Mouse (Mus musculus) midbrain, postnatal 0 days (tissue): ENCODE measurements around the gene Lgalsl. TPM values are rescaled to one million over a fixed set of nuclear protein-coding genes. Genes with fewer than 3 reads are reported as not detected.

Experiments
- ATAC-seq: fragments of 200-750 bp; cut with Nextera tagmentation; 2 replicates; pipeline ENCODE4 v1.8.0; 2017; ENCODE audit warnings: moderate number of reproducible peaks, mild to moderate bottlenecking, moderate TSS enrichment, moderate library complexity; ENCODE audit not compliant: low FRiP score
- DNase-seq: peaks from one replicate; pipeline ENCODE4 v3.0.0-alpha.2; 2015; ENCODE audit warnings: low spot score
- H3K27ac ChIP-seq: fragments of 300-500 bp; sonication (generic); 2 replicates; pipeline ENCODE4 v1.5.1; 2014; ENCODE audit warnings: low read depth, mild to moderate bottlenecking, low read length, mixed read lengths
- H3K27me3 ChIP-seq: fragments of 300-500 bp; sonication (generic); 2 replicates; pipeline ENCODE4 v1.6.1; 2014; ENCODE audit warnings: low read length, control low read depth, mixed read lengths; ENCODE audit not compliant: insufficient read depth
- H3K36me3 ChIP-seq: fragments of 300-500 bp; sonication (generic); 2 replicates; pipeline ENCODE4 v1.6.1; 2014; ENCODE audit warnings: low read length, control low read depth, mixed read lengths; ENCODE audit not compliant: insufficient read depth
- H3K4me1 ChIP-seq: fragments of 300-500 bp; sonication (generic); 2 replicates; pipeline ENCODE4 v1.6.1; 2014; ENCODE audit warnings: mild to moderate bottlenecking, control low read depth, antibody characterized with exemption, low read length, mixed read lengths; ENCODE audit not compliant: insufficient read depth
- H3K4me2 ChIP-seq: fragments of 300-500 bp; sonication (generic); 2 replicates; pipeline ENCODE4 v1.6.1; 2014; ENCODE audit warnings: low read depth, mild to moderate bottlenecking, low read length, mixed read lengths; ENCODE audit not compliant: poor library complexity, severe bottlenecking
- H3K4me3 ChIP-seq: fragments of 300-500 bp; sonication (generic); 2 replicates; pipeline ENCODE4 v1.5.1; 2014; ENCODE audit warnings: low read depth, mild to moderate bottlenecking, low read length, moderate library complexity
- H3K9ac ChIP-seq: fragments of 300-500 bp; sonication (generic); replicated peaks from 2 replicates; pipeline ENCODE4 v1.6.1; 2014; ENCODE audit warnings: mild to moderate bottlenecking, low read length, moderate library complexity, mixed read lengths; ENCODE audit not compliant: poor library complexity, severe bottlenecking
- H3K9me3 ChIP-seq: fragments of 300-500 bp; sonication (generic); 2 replicates; pipeline ENCODE4 v1.6.1; 2016; ENCODE audit warnings: low read length, control low read depth
- CTCF ChIP-seq: IDR thresholded peaks from 2 replicates; pipeline ENCODE4 v1.5.1; 2016; ENCODE audit warnings: antibody characterized with exemption, mild to moderate bottlenecking
- WGBS: fragments of 180-500 bp; shearing (Covaris S2); extraction: QIAGEN DNeasy Blood & Tissue Kit; methylation state at CpG from one replicate; pipeline ENCODE4 v1.1.7; 2014; 5-methylcytosine and 5-hydroxymethylcytosine counted together
- polyA plus RNA-seq: library from polyadenylated mRNA; unstranded; fragments of >200 nt; fragmentation: Nextera tagmentation; extraction: Ambion mirVana; gene quantifications from 2 replicates; pipeline ENCODE4 v1.2.1, GENCODE M21; 2015
- total RNA-seq: library from RNA; depleted of rRNA; stranded (reverse); fragments of >200 nt; gene quantifications from 2 replicates; pipeline ENCODE4 v1.2.3, GENCODE M21; 2014

The Lgalsl gene
- total and polyA plus RNA-seq, 2 experiments from 2014 or later = 83.1 to 94.5 TPM

GRCm38 (mm10) chr11:20792667-20793066 lies 38.2 kb downstream of the Lgalsl start:
- no peak for DNase-seq
- Histone ChIP-seq H3K4me3 (no peak overlapping the region), H3K9ac (no peak overlapping the region), H3K9me3 (no peaks in the 10 kb centered on the region), H3K36me3 (no peaks in the 10 kb centered on the region), H3K27ac (no peak overlapping the region), H3K4me2 (no peak overlapping the region), H3K4me1 (no peaks in the 10 kb centered on the region), H3K27me3 (no peaks in the 10 kb centered on the region)
- 87% methylated on average over 3 of the region's 3 CpGs for WGBS
- ATAC-seq = no peak
- no peak for TF ChIP-seq CTCF

- 65% methylated on average over 2 of the region's 2 CpGs for WGBS
- no peak for ATAC-seq
- no peak overlapping the region for H3K27ac ChIP-seq
Measured at GRCm38 (mm10) chr11:20791334-20791733, 39.5 kb downstream of the Lgalsl start.

GRCm38 (mm10) chr11:20789015-20789414 lies 41.8 kb downstream of the Lgalsl start:
- Histone ChIP-seq H3K4me2 (no peak overlapping the region), H3K4me1 (no peaks in the 10 kb centered on the region), H3K27me3 (no peaks in the 10 kb centered on the region), H3K9ac (no peak overlapping the region), H3K4me3 (no peak overlapping the region), H3K27ac (no peak overlapping the region), H3K36me3 (no peaks in the 10 kb centered on the region), H3K9me3 (no peaks in the 10 kb centered on the region)
- 35% methylated on average over 1 of the region's 1 CpGs for WGBS
- DNase-seq (no peak), ATAC-seq (no peak)
- TF ChIP-seq CTCF = no peak

More at GRCm38 (mm10) chr11:20791334-20791733, 39.5 kb downstream of the Lgalsl start:
- no peaks in the 10 kb centered on the region for H3K36me3 ChIP-seq
- DNase-seq = no peak
- H3K9ac ChIP-seq = no peak overlapping the region
- TF ChIP-seq CTCF = no peak
- no peaks in the 10 kb centered on the region for H3K27me3 ChIP-seq
- no peak overlapping the region for H3K4me2 ChIP-seq
- no peaks in the 10 kb centered on the region for H3K4me1 ChIP-seq
- no peaks in the 10 kb centered on the region for H3K9me3 ChIP-seq
- H3K4me3 ChIP-seq = no peak overlapping the region

- Histone ChIP-seq H3K27ac (no peak overlapping the region), H3K4me2 (no peak overlapping the region), H3K9me3 (no peaks in the 10 kb centered on the region), H3K27me3 (no peaks in the 10 kb centered on the region), H3K36me3 (no peaks in the 10 kb centered on the region), H3K4me3 (no peak overlapping the region), H3K4me1 (no peaks in the 10 kb centered on the region), H3K9ac (no peak overlapping the region)
- DNase-seq = no peak
- 89% methylated on average over 3 of the region's 3 CpGs for whole genome bisulfite sequencing
- no peak for TF ChIP-seq CTCF
- no peak for ATAC-seq
Measured at GRCm38 (mm10) chr11:20788070-20788469, 42.8 kb downstream of the Lgalsl start.

- Histone ChIP-seq H3K36me3 (no peaks in the 10 kb centered on the region), H3K27me3 (no peaks in the 10 kb centered on the region), H3K27ac (no peak overlapping the region), H3K4me2 (no peak overlapping the region), H3K9ac (no peak overlapping the region), H3K9me3 (no peaks in the 10 kb centered on the region), H3K4me3 (no peak overlapping the region), H3K4me1 (no peaks in the 10 kb centered on the region)
- no peak for DNase-seq
- no peak for ATAC-seq
- TF ChIP-seq CTCF = no peak
- WGBS = 61% methylated on average over 2 of the region's 2 CpGs
Measured at GRCm38 (mm10) chr11:20786191-20786590, 44.7 kb downstream of the Lgalsl start.

GRCm38 (mm10) chr11:20785186-20785585 lies 45.7 kb downstream of the Lgalsl start:
- Histone ChIP-seq H3K4me2 (no peak overlapping the region), H3K4me1 (no peaks in the 10 kb centered on the region), H3K27ac (no peak overlapping the region), H3K27me3 (no peaks in the 10 kb centered on the region), H3K36me3 (no peaks in the 10 kb centered on the region), H3K9ac (no peak overlapping the region), H3K4me3 (no peak overlapping the region), H3K9me3 (no peaks in the 10 kb centered on the region)
- DNase-seq = no peak
- no peak for ATAC-seq
- no peak for TF ChIP-seq CTCF
- 81% methylated on average over 1 of the region's 1 CpGs for WGBS
